Mouse (Mus musculus) stomach, postnatal 0 days (tissue): ENCODE results near the gene Klhl40. TPM values are rescaled to one million over a fixed set of nuclear protein-coding genes. Genes with fewer than 3 reads are reported as not detected.

Source experiments
- ATAC-seq: fragments of 200-750 bp; cut with Nextera tagmentation; 2 replicates; pipeline ENCODE4 v1.8.0; 2017; ENCODE audit not compliant: low FRiP score, low TSS enrichment
- DNase-seq: peaks from one replicate; pipeline ENCODE4 v3.0.0-alpha.2; 2016; ENCODE audit warnings: low spot score
- H3K27ac ChIP-seq: fragments of 300-500 bp; sonication (generic); replicated peaks from 2 replicates; pipeline ENCODE4 v1.5.1; 2014; ENCODE audit warnings: mild to moderate bottlenecking, control low read depth
- H3K27me3 ChIP-seq: fragments of 300-500 bp; sonication (generic); 2 replicates; pipeline ENCODE4 v1.6.1; 2014; ENCODE audit warnings: low read length; ENCODE audit not compliant: control insufficient read depth, insufficient read depth
- H3K36me3 ChIP-seq: fragments of 300-500 bp; sonication (generic); 2 replicates; pipeline ENCODE4 v1.6.1; 2014; ENCODE audit warnings: low read length, mixed read lengths; ENCODE audit not compliant: control insufficient read depth, insufficient read depth
- H3K4me1 ChIP-seq: fragments of 300-500 bp; sonication (generic); replicated peaks from 2 replicates; pipeline ENCODE4 v1.6.1; 2014; ENCODE audit warnings: antibody characterized with exemption; ENCODE audit not compliant: control insufficient read depth, insufficient read depth
- H3K4me2 ChIP-seq: fragments of 300-500 bp; sonication (generic); replicated peaks from 2 replicates; pipeline ENCODE4 v1.6.1; 2014; ENCODE audit warnings: low read depth, mild to moderate bottlenecking, control low read depth, moderate library complexity
- H3K4me3 ChIP-seq: fragments of 300-500 bp; sonication (generic); 2 replicates; pipeline ENCODE4 v1.5.1; 2014; ENCODE audit warnings: low read depth, low read length, control low read depth
- H3K9ac ChIP-seq: fragments of 300-500 bp; sonication (generic); 2 replicates; pipeline ENCODE4 v1.6.1; 2014; ENCODE audit warnings: mild to moderate bottlenecking, low read length, control low read depth, mixed read lengths
- H3K9me3 ChIP-seq: fragments of 300-500 bp; sonication (generic); 2 replicates; pipeline ENCODE4 v1.6.1; 2016; ENCODE audit warnings: low read length; ENCODE audit not compliant: control insufficient read depth
- CTCF ChIP-seq: IDR thresholded peaks from 2 replicates; pipeline ENCODE4 v1.5.1; 2016; ENCODE audit warnings: antibody characterized with exemption, low read depth, mild to moderate bottlenecking, moderate library complexity
- EP300 ChIP-seq: optimal IDR thresholded peaks from 2 replicates; pipeline ENCODE3; 2016; ENCODE audit warnings: antibody characterized with exemption
- WGBS: fragments of 180-500 bp; shearing (Covaris S2); extraction: QIAGEN DNeasy Blood & Tissue Kit; methylation state at CpG from one replicate; pipeline ENCODE4 v1.1.7; 2014; 5-methylcytosine and 5-hydroxymethylcytosine counted together
- polyA plus RNA-seq: library from polyadenylated mRNA; unstranded; fragments of >200 nt; fragmentation: Nextera tagmentation; extraction: Ambion mirVana; gene quantifications from 2 replicates; pipeline ENCODE4 v1.2.1, GENCODE M21; 2015

The Klhl40 gene
- polyA plus RNA-seq, 1 experiment from 2014 or later: 0.42 TPM

- no peak for ATAC-seq
- Histone ChIP-seq H3K9ac (no peak overlapping the region), H3K27me3 (no peaks in the 10 kb centered on the region), H3K4me2 (no peak overlapping the region), H3K4me3 (no peak overlapping the region), H3K27ac (no peak overlapping the region), H3K9me3 (no peaks in the 10 kb centered on the region), H3K4me1 (no peaks in the 10 kb centered on the region), H3K36me3 (no peaks in the 10 kb centered on the region)
- WGBS: 74% methylated on average over 5 of the region's 5 CpGs
- DNase-seq: no peak
- TF ChIP-seq CTCF: no peak
- no peak for TF ChIP-seq EP300
Measured at GRCm38 (mm10) chr9:121820765-121821164, 43.4 kb downstream of the Klhl40 start.

GRCm38 (mm10) chr9:121822585-121822991 is 45.2 kb downstream of the Klhl40 start:
- Histone ChIP-seq H3K36me3 (no peaks in the 10 kb centered on the region), H3K9ac (no peak overlapping the region), H3K4me1 (no peaks in the 10 kb centered on the region), H3K9me3 (no peaks in the 10 kb centered on the region), H3K27me3 (no peaks in the 10 kb centered on the region), H3K27ac (no peak overlapping the region; the same call in 1 of the 2 replicates), H3K4me3 (no peak overlapping the region), H3K4me2 (no peak overlapping the region)
- 48% methylated on average over 6 of the region's 6 CpGs for WGBS
- peak; percentile 23 for ATAC-seq
- no peak for TF ChIP-seq CTCF
- no peak for TF ChIP-seq EP300
- DNase-seq: no peak

- no peak; the same call in 1 of the 2 replicates for ATAC-seq
- no peaks in the 10 kb centered on the region for H3K4me1 ChIP-seq
Measured at GRCm38 (mm10) chr9:121823051-121823450, 45.6 kb downstream of the Klhl40 start.

GRCm38 (mm10) chr9:121823991-121824390 is 46.6 kb downstream of the Klhl40 start:
- Histone ChIP-seq H3K9ac (no peak overlapping the region), H3K4me3 (no peak overlapping the region), H3K27me3 (no peaks in the 10 kb centered on the region), H3K9me3 (no peaks in the 10 kb centered on the region), H3K4me2 (no peak overlapping the region), H3K36me3 (no peaks in the 10 kb centered on the region), H3K27ac (no peak overlapping the region), H3K4me1 (no peaks in the 10 kb centered on the region)
- no peak for ATAC-seq
- no peak for TF ChIP-seq EP300
- TF ChIP-seq CTCF: no peak
- 81% methylated on average over 7 of the region's 7 CpGs for WGBS
- DNase-seq: no peak

More at GRCm38 (mm10) chr9:121823051-121823450, 45.6 kb downstream of the Klhl40 start:
- Histone ChIP-seq H3K4me3 (no peak overlapping the region), H3K4me2 (no peak overlapping the region), H3K9ac (no peak overlapping the region), H3K27ac (no peak overlapping the region; the same call in 1 of the 2 replicates), H3K9me3 (no peaks in the 10 kb centered on the region), H3K36me3 (no peaks in the 10 kb centered on the region), H3K27me3 (no peaks in the 10 kb centered on the region)
- no peak for DNase-seq
- TF ChIP-seq EP300: no peak
- TF ChIP-seq CTCF: no peak
- WGBS: 91% methylated on average over 1 of the region's 1 CpGs

GRCm38 (mm10) chr9:121826356-121826755 is 48.9 kb downstream of the Klhl40 start:
- DNase-seq (no peak), ATAC-seq (no peak)
- Histone ChIP-seq H3K36me3 (no peaks in the 10 kb centered on the region), H3K27me3 (no peaks in the 10 kb centered on the region), H3K9ac (no peak overlapping the region), H3K27ac (no peak overlapping the region), H3K4me3 (no peak overlapping the region), H3K4me1 (no peaks in the 10 kb centered on the region), H3K4me2 (no peak overlapping the region), H3K9me3 (no peaks in the 10 kb centered on the region)
- WGBS: 78% methylated on average over 3 of the region's 3 CpGs
- TF ChIP-seq EP300: no peak
- TF ChIP-seq CTCF: no peak

- ATAC-seq: no peak
- whole genome bisulfite sequencing: 67% methylated on average over 6 of the region's 6 CpGs
- H3K4me1 ChIP-seq: no peaks in the 10 kb centered on the region
- H3K27me3 ChIP-seq: no peaks in the 10 kb centered on the region
- no peak overlapping the region for H3K27ac ChIP-seq
- TF ChIP-seq CTCF (no peak), EP300 (no peak)
- no peak for DNase-seq
- no peak overlapping the region for H3K9ac ChIP-seq
- no peak overlapping the region for H3K4me3 ChIP-seq
- H3K36me3 ChIP-seq: no peaks in the 10 kb centered on the region
- H3K4me2 ChIP-seq: no peak overlapping the region
- H3K9me3 ChIP-seq: no peaks in the 10 kb centered on the region
Measured at GRCm38 (mm10) chr9:121828314-121828713, 50.9 kb downstream of the Klhl40 start.
